ENCODE assay signal across 8 mouse cellular contexts in genomic region chr16:91352084-91352562, GRCm38 (mm10). TPM values are rescaled to one million over a fixed set of nuclear protein-coding genes. Genes with fewer than 3 reads are reported as not detected.
DNase-seq lines count a peak whose midpoint lies in the region; ATAC-seq lines count a peak whose summit lies in the region.

No protein-coding gene starts in this region.

- H3K4me2 ChIP-seq in embryonic facial prominence, embryonic 14.5 days (ENCODE audit: low read depth, low read length): no peak overlapping the region
- no peak overlapping the region for H3K4me2 ChIP-seq in heart, embryonic 15.5 days

- H3K27me3 ChIP-seq in embryonic facial prominence, embryonic 14.5 days (replicated peaks; ENCODE audit: control insufficient read depth, insufficient read depth, low read length): peaks cover 19% of the 10 kb centered on the region
- H3K27me3 ChIP-seq in heart, embryonic 15.5 days: peaks cover 34% of the 10 kb centered on the region

- no peak overlapping the region for H3K4me3 ChIP-seq in embryonic facial prominence, embryonic 14.5 days (ENCODE audit: low read depth, low read length)
- no peak overlapping the region for H3K4me3 ChIP-seq in heart, embryonic 15.5 days

- no peak overlapping the region for H3K27ac ChIP-seq in embryonic facial prominence, embryonic 14.5 days (replicated peaks; ENCODE audit: low read depth, low read length)
- H3K27ac ChIP-seq in heart, embryonic 15.5 days: no peak overlapping the region

- 4% methylated on average over 7 of the region's 7 CpGs for WGBS in embryonic facial prominence, embryonic 14.5 days
- 4% methylated on average over 7 of the region's 7 CpGs for WGBS in heart, embryonic 15.5 days

- no peak overlapping the region for H3K9ac ChIP-seq in embryonic facial prominence, embryonic 14.5 days (ENCODE audit: low read depth, low read length)
- no peak overlapping the region for H3K9ac ChIP-seq in heart, embryonic 15.5 days

- no peak for ATAC-seq in embryonic facial prominence, embryonic 14.5 days (ENCODE audit: low read depth)
- 0 out of 2 replicates have a peak, but pooled peaks have one; percentile 27 for ATAC-seq in heart, embryonic 15.5 days (replicated peaks; ENCODE audit: insufficient number of reproducible peaks, insufficient read depth, low FRiP score, low read depth)
- ATAC-seq in activated CD4-positive, CD25-positive, alpha-beta regulatory T cell, adult 4 months: no peak

- DNase-seq in ES-CJ7 (ENCODE audit: low read depth, low spot score): peak; percentile 32
- peak; percentile 61 for DNase-seq in adrenal gland, postnatal 25 days
- DNase-seq in embryonic facial prominence, embryonic 14.5 days (ENCODE audit: low spot score): peak; percentile 76
- peak; percentile 71 to 86 for DNase-seq in layer of hippocampus, postnatal 14 days (ENCODE audit: low spot score in 2 of 2)
- peak; percentile 71 for DNase-seq in lung, postnatal 25 days (ENCODE audit: low spot score)
- peak; percentile 79 to 87 for DNase-seq in right cerebral cortex, adult 2 months (ENCODE audit: low spot score in 2 of 2)

- no peaks in the 10 kb centered on the region for H3K36me3 ChIP-seq in embryonic facial prominence, embryonic 14.5 days (ENCODE audit: control insufficient read depth, insufficient read depth, low read length)
- H3K36me3 ChIP-seq in heart, embryonic 15.5 days: no peaks in the 10 kb centered on the region

- no peaks in the 10 kb centered on the region for H3K4me1 ChIP-seq in embryonic facial prominence, embryonic 14.5 days (ENCODE audit: control insufficient read depth, insufficient read depth, low read length)
- no peaks in the 10 kb centered on the region; the same call in 1 of the 2 replicates for H3K4me1 ChIP-seq in heart, embryonic 15.5 days (replicated peaks)

- H3K9me3 ChIP-seq in embryonic facial prominence, embryonic 14.5 days (ENCODE audit: control insufficient read depth, low read length): no peaks in the 10 kb centered on the region
- no peaks in the 10 kb centered on the region for H3K9me3 ChIP-seq in heart, embryonic 15.5 days (replicated peaks)

RNA-seq across cellular contexts. Expression of gene Ifnar2, which starts 20.5 kb away (rescaled TPM):
- total RNA-seq in adrenal gland, postnatal 25 days (2021): 101 and 110 TPM in 2 replicates
- polyA plus RNA-seq in embryonic facial prominence, embryonic 14.5 days (2014; fragmentation: Nextera tagmentation; extraction: Ambion mirVana): 62.7 and 67.7 TPM in 2 replicates
- polyA plus RNA-seq in heart, embryonic 15.5 days (2015; fragmentation: Nextera tagmentation; extraction: Ambion mirVana): 52.5 and 58.9 TPM in 2 replicates
- total RNA-seq in layer of hippocampus, postnatal 14 days (2021): 10 to 100 TPM; 21.0 to 22.8 TPM
- 10 to 100 TPM; 48.1 to 49.2 TPM for polyA plus RNA-seq in activated CD4-positive, CD25-positive, alpha-beta regulatory T cell, adult 4 months (2017; shearing (Covaris generic))

RNA-seq across cellular contexts. Expression of gene Gm21970, which starts 39.4 kb away (rescaled TPM):
- total RNA-seq in adrenal gland, postnatal 25 days (2021): not detected in 2 replicates
- polyA plus RNA-seq in embryonic facial prominence, embryonic 14.5 days (2014; fragmentation: Nextera tagmentation; extraction: Ambion mirVana): not detected in 2 replicates
- polyA plus RNA-seq in heart, embryonic 15.5 days (2015; fragmentation: Nextera tagmentation; extraction: Ambion mirVana): not detected in 2 replicates
- not detected for total RNA-seq in layer of hippocampus, postnatal 14 days (2021)
- polyA plus RNA-seq in activated CD4-positive, CD25-positive, alpha-beta regulatory T cell, adult 4 months (2017; shearing (Covaris generic)): 1 to 10 TPM in 1 of 2 experiments, not detected in 1; 1.9 TPM

RNA-seq across cellular contexts. Expression of gene Il10rb, which starts 53.8 kb away (rescaled TPM):
- total RNA-seq in adrenal gland, postnatal 25 days (2021): 281 and 313 TPM in 2 replicates
- 32.6 and 33.2 TPM in 2 replicates for polyA plus RNA-seq in embryonic facial prominence, embryonic 14.5 days (2014; fragmentation: Nextera tagmentation; extraction: Ambion mirVana)
- polyA plus RNA-seq in heart, embryonic 15.5 days (2015; fragmentation: Nextera tagmentation; extraction: Ambion mirVana): 57.9 and 58.9 TPM in 2 replicates
- total RNA-seq in layer of hippocampus, postnatal 14 days (2021): 10 to 100 TPM in 1 of 2 experiments, 1 to 10 TPM in 1; 7.1 to 10.3 TPM
- 100 to 1,000 TPM; 108 to 129 TPM for polyA plus RNA-seq in activated CD4-positive, CD25-positive, alpha-beta regulatory T cell, adult 4 months (2017; shearing (Covaris generic))

Comparison
In these comparisons a context has a peak if more than half of its experiments do, and no peak if none do; other contexts are left out.
1. DNase-seq: peak in every context shown above with its lines; median percentile 83 in right cerebral cortex, adult 2 months; 78 in layer of hippocampus, postnatal 14 days; 76 in embryonic facial prominence, embryonic 14.5 days; 71 in lung, postnatal 25 days; 61 in adrenal gland, postnatal 25 days; 32 in ES-CJ7.